Mouse (Mus musculus): ENCODE results near the gene Gm2056. TPM values are rescaled to one million over a fixed set of nuclear protein-coding genes. Genes with fewer than 3 reads are reported as not detected.
"Not testable (repeated sequence)": the region's sequence is repeated elsewhere in the genome, so short reads cannot be mapped to it uniquely, and the experiment has no call there.

The Gm2056 gene
- polyA plus RNA-seq (2015; fragmentation: Nextera tagmentation; extraction: Ambion mirVana) = not detected in 2 replicates

DNA sequence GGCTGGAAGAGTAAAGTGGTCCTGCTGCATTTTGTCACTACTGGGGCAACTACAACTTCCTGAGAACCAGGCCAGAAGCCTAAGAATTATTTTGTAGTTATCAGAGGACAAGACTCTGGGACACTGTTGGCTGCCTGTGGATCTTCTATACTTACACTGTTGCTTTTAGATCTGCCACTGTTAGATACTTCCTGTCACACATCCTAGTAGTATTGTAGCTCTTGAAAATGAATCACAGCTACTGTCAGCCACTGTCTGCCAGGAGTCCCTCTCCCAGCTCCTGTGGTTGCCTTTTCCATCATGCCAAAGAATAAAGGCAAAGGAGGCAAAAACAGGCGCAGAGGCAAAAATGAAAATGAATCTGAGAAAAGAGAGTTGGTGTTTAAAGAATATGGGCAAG is at the start of gene Gm2056:
Gene Gm2056 (plus strand): TSS at position 301 of the 400 bp plus-strand sequence.
- not testable (repeated sequence) for H3K27ac ChIP-seq (replicated peaks); H3K4me1 ChIP-seq (replicated peaks); H3K4me3 ChIP-seq; H3K9ac ChIP-seq; ATAC-seq (ENCODE audit: low read depth); H3K4me2 ChIP-seq; H3K36me3 ChIP-seq; H3K27me3 ChIP-seq
- 70% methylated on average over 1 of the region's 1 CpGs for WGBS
- H3K9me3 ChIP-seq = 0 out of 2 replicates have a peak, but pooled peaks cover 13% of the 10 kb centered on the region

DNA sequence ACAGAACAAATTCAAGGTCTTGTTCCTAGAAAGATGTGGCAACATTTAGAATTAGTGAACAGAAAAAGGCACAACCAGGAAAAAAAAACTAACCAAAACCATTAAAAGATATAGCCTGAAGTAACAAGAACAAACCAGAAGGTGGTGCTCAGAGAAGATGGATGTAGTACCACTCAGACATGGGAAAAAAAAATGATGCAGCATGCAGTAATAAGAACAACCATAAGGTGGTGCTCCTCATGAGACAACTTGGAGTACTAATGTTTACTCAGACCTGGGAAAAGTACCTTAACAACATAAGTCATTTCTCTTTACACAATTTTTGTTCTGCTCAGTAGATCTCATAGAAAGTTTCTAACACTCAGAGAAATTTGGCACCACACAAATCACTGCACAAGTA is 42.8 kb upstream of the Gm2056 start:
- not testable (repeated sequence) for ATAC-seq (ENCODE audit: low read depth); H3K27me3 ChIP-seq; H3K4me1 ChIP-seq (replicated peaks); H3K4me2 ChIP-seq; H3K4me3 ChIP-seq; H3K9me3 ChIP-seq; H3K9ac ChIP-seq; H3K36me3 ChIP-seq; H3K27ac ChIP-seq (replicated peaks)

- not testable (repeated sequence) for H3K4me1 ChIP-seq (replicated peaks); H3K9ac ChIP-seq; H3K9me3 ChIP-seq; H3K27me3 ChIP-seq; ATAC-seq (ENCODE audit: low read depth); H3K4me2 ChIP-seq; H3K27ac ChIP-seq (replicated peaks); H3K4me3 ChIP-seq; H3K36me3 ChIP-seq
- WGBS = 77% methylated on average over 3 of the region's 3 CpGs
These were observed 22.7 kb upstream of the Gm2056 start for GRCm38 (mm10) chr12:88004118-88004517.

- not testable (repeated sequence) for H3K4me1 ChIP-seq (replicated peaks); H3K27me3 ChIP-seq; H3K9me3 ChIP-seq; H3K4me2 ChIP-seq; H3K27ac ChIP-seq (replicated peaks); H3K9ac ChIP-seq; H3K36me3 ChIP-seq; H3K4me3 ChIP-seq; ATAC-seq (ENCODE audit: low read depth)
- WGBS = no CpG with 5 or more reads among the region's 1 CpGs
These were observed 15.3 kb upstream of the Gm2056 start, which contains the start of gene Gm2075 for GRCm38 (mm10) chr12:88011548-88011947. TSS of gene Gm2075 (plus strand) at chr12:88011848.

DNA sequence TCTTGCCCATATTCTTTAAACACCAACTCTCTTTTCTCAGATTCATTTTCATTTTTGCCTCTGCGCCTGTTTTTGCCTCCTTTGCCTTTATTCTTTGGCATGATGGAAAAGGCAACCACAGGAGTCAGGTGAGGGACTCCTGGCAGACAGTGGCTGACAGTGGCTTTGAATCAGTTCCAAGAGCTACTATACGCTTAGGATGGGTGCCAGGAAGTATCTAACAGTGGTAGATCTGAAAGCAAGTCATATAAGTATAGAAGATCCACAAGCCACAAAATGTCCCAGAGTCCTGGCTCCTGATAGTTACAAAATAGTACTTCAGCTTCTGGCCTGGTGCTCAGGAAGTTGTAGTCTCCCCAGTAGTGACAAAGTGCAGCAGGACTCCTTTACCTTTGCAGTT is 8.1 kb upstream of the Gm2056 start, which contains the start of gene Gm6803:
Gene Gm6803 (minus strand): TSS at position 101 of the 400 bp plus-strand sequence.
- H3K4me3 ChIP-seq; ATAC-seq (ENCODE audit: low read depth); H3K27ac ChIP-seq (replicated peaks); H3K9ac ChIP-seq; H3K4me1 ChIP-seq (replicated peaks); H3K4me2 ChIP-seq; H3K36me3 ChIP-seq; H3K9me3 ChIP-seq; H3K27me3 ChIP-seq: not testable (repeated sequence)
- 81% methylated on average over 2 of the region's 2 CpGs for WGBS

GRCm38 (mm10) chr12:88032250-88032649 is 5.4 kb downstream of the Gm2056 start:
- H3K36me3 ChIP-seq; H3K4me3 ChIP-seq; H3K9ac ChIP-seq; H3K4me1 ChIP-seq (replicated peaks); H3K4me2 ChIP-seq; H3K27me3 ChIP-seq; ATAC-seq (ENCODE audit: low read depth); H3K27ac ChIP-seq (replicated peaks): not testable (repeated sequence)
- H3K9me3 ChIP-seq = peaks cover 26% of the 10 kb centered on the region
- WGBS = 92% methylated on average over 5 of the region's 5 CpGs

- not testable (repeated sequence) for H3K4me3 ChIP-seq
These were observed 12.3 kb downstream of the Gm2056 start for GRCm38 (mm10) chr12:88039062-88039461.

GRCm38 (mm10) chr12:88039703-88040102 is 12.9 kb downstream of the Gm2056 start:
- WGBS = 89% methylated on average over 1 of the region's 1 CpGs
- not testable (repeated sequence) for H3K4me1 ChIP-seq (replicated peaks); H3K4me2 ChIP-seq; H3K27me3 ChIP-seq; H3K36me3 ChIP-seq; ATAC-seq (ENCODE audit: low read depth); H3K9ac ChIP-seq; H3K27ac ChIP-seq (replicated peaks); H3K4me3 ChIP-seq
- peaks cover 15% of the 10 kb centered on the region for H3K9me3 ChIP-seq

More at GRCm38 (mm10) chr12:88039062-88039461, 12.3 kb downstream of the Gm2056 start:
- not testable (repeated sequence) for H3K4me2 ChIP-seq; H3K27me3 ChIP-seq; H3K9ac ChIP-seq; ATAC-seq (ENCODE audit: low read depth); H3K36me3 ChIP-seq; H3K27ac ChIP-seq (replicated peaks); H3K4me1 ChIP-seq (replicated peaks)
- H3K9me3 ChIP-seq = peaks cover 15% of the 10 kb centered on the region

GRCm38 (mm10) chr12:88045226-88045625 is 18.4 kb downstream of the Gm2056 start:
- H3K9ac ChIP-seq; H3K36me3 ChIP-seq; H3K27ac ChIP-seq (replicated peaks); H3K4me3 ChIP-seq; H3K9me3 ChIP-seq; H3K4me1 ChIP-seq (replicated peaks); H3K27me3 ChIP-seq; ATAC-seq (ENCODE audit: low read depth); H3K4me2 ChIP-seq: not testable (repeated sequence)
- WGBS = 84% methylated on average over 1 of the region's 1 CpGs

Other genes with a start within 250 kb of the Gm2056 start
- gene Gm21936, start 231.5 kb upstream of the Gm2056 start, polyA plus RNA-seq (2015; fragmentation: Nextera tagmentation; extraction: Ambion mirVana) = not detected in 2 replicates
- gene BB287469, start 210.4 kb upstream of the Gm2056 start, polyA plus RNA-seq (2015; fragmentation: Nextera tagmentation; extraction: Ambion mirVana) = not detected in 2 replicates
- gene Gm2001, start 184.7 kb upstream of the Gm2056 start, polyA plus RNA-seq (2015; fragmentation: Nextera tagmentation; extraction: Ambion mirVana) = not detected in 2 replicates
- gene Gm2016, start 152.9 kb upstream of the Gm2056 start, polyA plus RNA-seq (2015; fragmentation: Nextera tagmentation; extraction: Ambion mirVana) = not detected in 2 replicates
- not detected in 2 replicates for gene Gm2022, start 131.6 kb upstream of the Gm2056 start, polyA plus RNA-seq (2015; fragmentation: Nextera tagmentation; extraction: Ambion mirVana)
- gene Gm2035, start 107.1 kb upstream of the Gm2056 start, polyA plus RNA-seq (2015; fragmentation: Nextera tagmentation; extraction: Ambion mirVana) = not detected in 2 replicates
- gene Gm2042, start 72.9 kb upstream of the Gm2056 start, polyA plus RNA-seq (2015; fragmentation: Nextera tagmentation; extraction: Ambion mirVana) = not detected in 2 replicates
- gene Gm2075, start 15.2 kb upstream of the Gm2056 start, polyA plus RNA-seq (2015; fragmentation: Nextera tagmentation; extraction: Ambion mirVana) = not detected in 2 replicates
- gene Gm6803, start 8.2 kb upstream of the Gm2056 start, polyA plus RNA-seq (2015; fragmentation: Nextera tagmentation; extraction: Ambion mirVana) = not detected in 2 replicates
- not detected in 2 replicates for gene Gm16368, start 56.7 kb downstream of the Gm2056 start, polyA plus RNA-seq (2015; fragmentation: Nextera tagmentation; extraction: Ambion mirVana)
- gene Gm10436, start 155.1 kb downstream of the Gm2056 start, polyA plus RNA-seq (2015; fragmentation: Nextera tagmentation; extraction: Ambion mirVana) = not detected in 2 replicates
- not detected in 2 replicates for gene Gm8332, start 223.1 kb downstream of the Gm2056 start, polyA plus RNA-seq (2015; fragmentation: Nextera tagmentation; extraction: Ambion mirVana)
- gene Gm5662, start 247.5 kb downstream of the Gm2056 start, polyA plus RNA-seq (2015; fragmentation: Nextera tagmentation; extraction: Ambion mirVana) = not detected in 2 replicates

All from neural tube, embryonic 13.5 days (tissue).